Mouse (Mus musculus) liver, postnatal 0 days (tissue): ENCODE results near the gene Smurf1.

Source experiments
- CTCF ChIP-seq: sonication (generic); IDR thresholded peaks from 2 replicates; pipeline ENCODE4 v1.5.1; 2016; ENCODE audit warnings: antibody characterized with exemption, low read depth
- EP300 ChIP-seq: IDR thresholded peaks from 2 replicates; pipeline ENCODE4 v1.6.1; 2016; ENCODE audit warnings: antibody characterized with exemption, low read depth, mild to moderate bottlenecking

GRCm38 (mm10) chr5:144944932-144945331 is 20.7 kb downstream of the Smurf1 start:
- TF ChIP-seq CTCF (no peak), EP300 (no peak)
